Mouse (Mus musculus) heart, embryonic 15.5 days (tissue): ENCODE data around the gene Zc3h7b. TPM values are rescaled to one million over a fixed set of nuclear protein-coding genes. Genes with fewer than 3 reads are reported as not detected.
"Not testable (repeated sequence)": the region's sequence is repeated elsewhere in the genome, so short reads cannot be mapped to it uniquely, and the experiment has no call there.

Source experiments
- ATAC-seq: fragments of 200-750 bp; cut with Nextera tagmentation; replicated peaks from 2 replicates; pipeline ENCODE4 v1.8.0; 2017; ENCODE audit warnings: low read depth, moderate TSS enrichment; ENCODE audit not compliant: insufficient number of reproducible peaks, insufficient read depth, low FRiP score
- H3K27ac ChIP-seq: fragments of 300-500 bp; sonication (generic); 2 replicates; pipeline ENCODE4 v1.5.1; 2015; ENCODE audit warnings: mild to moderate bottlenecking, inconsistent platforms
- H3K27me3 ChIP-seq: fragments of 300-500 bp; sonication (generic); 2 replicates; pipeline ENCODE4 v1.6.1; 2015; ENCODE audit warnings: inconsistent platforms
- H3K36me3 ChIP-seq: fragments of 300-500 bp; sonication (generic); 2 replicates; pipeline ENCODE4 v1.6.1; 2015; ENCODE audit warnings: mild to moderate bottlenecking, inconsistent platforms
- H3K4me1 ChIP-seq: fragments of 300-500 bp; sonication (generic); replicated peaks from 2 replicates; pipeline ENCODE4 v1.6.1; 2015; ENCODE audit warnings: inconsistent platforms
- H3K4me2 ChIP-seq: fragments of 300-500 bp; sonication (generic); 2 replicates; pipeline ENCODE4 v1.6.1; 2015; ENCODE audit warnings: inconsistent platforms, mild to moderate bottlenecking, moderate library complexity
- H3K4me3 ChIP-seq: fragments of 300-500 bp; sonication (generic); 2 replicates; pipeline ENCODE4 v1.5.1; 2015; ENCODE audit warnings: mild to moderate bottlenecking, inconsistent platforms
- H3K9ac ChIP-seq: fragments of 300-500 bp; sonication (generic); 2 replicates; pipeline ENCODE4 v1.6.1; 2015; ENCODE audit warnings: mild to moderate bottlenecking, inconsistent platforms
- H3K9me3 ChIP-seq: fragments of 300-500 bp; sonication (generic); replicated peaks from 2 replicates; pipeline ENCODE4 v1.6.1; 2016; ENCODE audit warnings: inconsistent platforms
- WGBS: fragments of 180-500 bp; shearing (Covaris S2); methylation state at CpG from one replicate; pipeline ENCODE4 v1.1.7; 2015; ENCODE audit warnings: mixed read lengths; 5-methylcytosine and 5-hydroxymethylcytosine counted together
- polyA plus RNA-seq: library from polyadenylated mRNA; unstranded; fragments of >200 nt; fragmentation: Nextera tagmentation; extraction: Ambion mirVana; gene quantifications from 2 replicates; pipeline ENCODE4 v1.2.1, GENCODE M21; 2015

Gene Zc3h7b
- 18.2 and 22.8 TPM in 2 replicates for polyA plus RNA-seq

DNA sequence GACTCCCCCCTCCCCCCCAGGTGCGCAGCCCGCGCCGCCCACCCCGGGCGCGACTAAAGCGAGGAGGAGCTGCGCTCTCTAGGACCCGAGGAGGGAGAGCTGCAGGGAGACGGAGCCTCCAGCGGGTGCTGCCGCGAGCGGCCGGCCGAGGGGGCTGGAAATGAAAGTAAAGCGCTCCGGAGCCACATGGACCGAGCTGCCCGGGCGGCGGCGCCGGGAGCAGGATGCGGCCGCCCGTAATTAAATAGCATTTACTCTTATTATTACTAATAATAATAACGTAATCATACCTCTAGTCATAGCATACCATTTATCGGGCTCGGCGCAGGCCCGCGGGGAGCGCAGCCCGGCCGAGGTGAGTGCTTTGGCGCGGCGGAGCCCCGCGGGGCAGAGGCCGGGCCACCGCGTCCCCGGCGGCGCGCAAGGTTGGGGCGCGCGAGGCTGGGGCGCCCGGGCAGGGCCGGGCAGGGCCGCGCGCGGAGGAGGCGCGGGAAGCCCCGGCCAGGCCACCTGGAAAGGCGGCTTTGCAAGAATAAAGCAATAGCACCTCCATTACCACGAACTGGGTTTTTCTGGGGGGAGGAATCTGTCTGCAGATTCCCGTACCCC is at the start of gene Zc3h7b, which contains the start of gene Rangap1:
Gene Zc3h7b (plus strand): TSS at position 66 of the 609 bp plus-strand sequence.
Gene Rangap1 (minus strand): TSS at position 539 of the 609 bp plus-strand sequence.
- WGBS, result under 1% methylated on average over 63 of the region's 65 CpGs
- H3K27ac ChIP-seq, result peak within 1 kb of the TSS; percentile 93
- H3K4me1 ChIP-seq, result peaks cover 21% of the 10 kb centered on the region
- no peaks in the 10 kb centered on the region for H3K27me3 ChIP-seq
- peak within 1 kb of the TSS; percentile 98 for H3K4me3 ChIP-seq
- ATAC-seq, result peak; percentile 89
- peak within 1 kb of the TSS; percentile 95 for H3K9ac ChIP-seq
- H3K4me2 ChIP-seq, result peak within 1 kb of the TSS; percentile 84
- H3K36me3 ChIP-seq, result no peaks in the 10 kb centered on the region
- H3K9me3 ChIP-seq, result no peaks in the 10 kb centered on the region

- Histone ChIP-seq H3K27me3 (peaks cover 49% of the 10 kb centered on the region), H3K27ac (no peak within 1 kb of the TSS), H3K9ac (no peak within 1 kb of the TSS), H3K9me3 (no peaks in the 10 kb centered on the region), H3K36me3 (no peaks in the 10 kb centered on the region), H3K4me3 (no peak within 1 kb of the TSS), H3K4me1 (peaks cover 18% of the 10 kb centered on the region), H3K4me2 (no peak within 1 kb of the TSS)
- 67% methylated on average over 7 of the region's 7 CpGs for WGBS
- no peak for ATAC-seq
These were observed 47.7 kb upstream of the Zc3h7b start, which contains the start of gene Chadl for GRCm38 (mm10) chr15:81697175-81697574. Gene Chadl (minus strand): TSS chr15:81697287.

DNA sequence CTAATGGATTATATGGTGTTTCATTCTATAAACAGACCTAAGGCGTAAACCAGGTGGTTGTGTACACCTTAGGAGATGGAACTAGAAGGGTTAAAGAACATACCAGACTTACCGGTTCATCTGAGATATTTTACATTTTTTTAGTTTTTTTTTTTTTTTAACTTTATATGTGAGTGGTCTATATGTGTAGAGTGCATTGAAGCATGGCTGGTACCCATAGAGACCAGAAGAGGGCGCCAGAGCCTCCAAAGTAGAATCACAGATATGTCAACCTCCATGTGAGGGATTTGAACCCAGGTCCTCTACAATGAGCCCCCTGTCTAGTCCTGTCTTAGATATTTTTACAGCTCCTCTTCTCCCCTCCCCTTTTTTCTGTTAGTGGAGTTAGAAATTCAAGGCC is 47.0 kb upstream of the Zc3h7b start:
- ATAC-seq, result no peak
- Histone ChIP-seq H3K9ac (no peak overlapping the region), H3K4me1 (peaks cover 18% of the 10 kb centered on the region), H3K36me3 (no peaks in the 10 kb centered on the region), H3K27me3 (peaks cover 42% of the 10 kb centered on the region), H3K27ac (no peak overlapping the region), H3K4me2 (no peak overlapping the region), H3K9me3 (no peaks in the 10 kb centered on the region), H3K4me3 (no peak overlapping the region)
- WGBS, result 45% methylated on average over 3 of the region's 3 CpGs

GRCm38 (mm10) chr15:81698532-81698931 is 46.3 kb upstream of the Zc3h7b start:
- no peak for ATAC-seq
- WGBS, result 65% methylated on average over 2 of the region's 2 CpGs
- no peak overlapping the region for H3K4me2 ChIP-seq
- peaks cover 14% of the 10 kb centered on the region for H3K4me1 ChIP-seq
- H3K27me3 ChIP-seq, result peaks cover 35% of the 10 kb centered on the region
- H3K9ac ChIP-seq, result no peak overlapping the region
- H3K4me3 ChIP-seq, result no peak overlapping the region
- H3K36me3 ChIP-seq, result no peaks in the 10 kb centered on the region; the same call in 1 of the 2 replicates
- no peaks in the 10 kb centered on the region for H3K9me3 ChIP-seq
- no peak overlapping the region for H3K27ac ChIP-seq

DNA sequence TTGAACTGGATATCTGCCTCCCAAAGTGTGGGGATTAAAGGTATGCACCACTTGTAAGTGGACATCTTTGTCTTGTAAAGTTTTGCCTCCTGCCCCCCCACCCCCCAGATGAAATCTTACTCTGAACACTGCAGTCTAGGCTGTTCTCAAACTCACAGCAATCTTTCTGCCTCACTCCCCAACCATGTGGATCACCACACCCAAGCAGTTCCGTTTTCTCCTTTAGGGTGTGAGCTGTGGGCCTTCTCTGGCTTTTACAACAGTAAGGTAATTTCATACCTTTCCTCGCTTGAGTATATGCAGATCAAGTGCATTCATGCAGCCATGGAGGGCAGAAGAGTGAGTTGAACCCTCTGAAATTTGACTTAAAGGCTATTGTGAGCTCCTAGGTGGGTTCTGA is 44.7 kb upstream of the Zc3h7b start:
- Histone ChIP-seq H3K4me2 (no peak overlapping the region), H3K4me1 (no peaks in the 10 kb centered on the region), H3K9me3 (no peaks in the 10 kb centered on the region), H3K9ac (no peak overlapping the region), H3K36me3 (peaks cover 14% of the 10 kb centered on the region), H3K4me3 (no peak overlapping the region), H3K27ac (no peak overlapping the region), H3K27me3 (peaks cover 23% of the 10 kb centered on the region)
- no peak for ATAC-seq
- 63% methylated on average over 2 of the region's 2 CpGs for WGBS

GRCm38 (mm10) chr15:81700601-81701000 is 44.3 kb upstream of the Zc3h7b start:
- 51% methylated on average over 8 of the region's 8 CpGs for WGBS
- H3K4me3 ChIP-seq, result no peak overlapping the region
- ATAC-seq, result no peak
- H3K27me3 ChIP-seq, result peaks cover 19% of the 10 kb centered on the region
- no peaks in the 10 kb centered on the region for H3K4me1 ChIP-seq
- no peak overlapping the region for H3K9ac ChIP-seq
- no peak overlapping the region for H3K27ac ChIP-seq
- no peaks in the 10 kb centered on the region for H3K9me3 ChIP-seq
- H3K4me2 ChIP-seq, result no peak overlapping the region
- H3K36me3 ChIP-seq, result peaks cover 19% of the 10 kb centered on the region

DNA sequence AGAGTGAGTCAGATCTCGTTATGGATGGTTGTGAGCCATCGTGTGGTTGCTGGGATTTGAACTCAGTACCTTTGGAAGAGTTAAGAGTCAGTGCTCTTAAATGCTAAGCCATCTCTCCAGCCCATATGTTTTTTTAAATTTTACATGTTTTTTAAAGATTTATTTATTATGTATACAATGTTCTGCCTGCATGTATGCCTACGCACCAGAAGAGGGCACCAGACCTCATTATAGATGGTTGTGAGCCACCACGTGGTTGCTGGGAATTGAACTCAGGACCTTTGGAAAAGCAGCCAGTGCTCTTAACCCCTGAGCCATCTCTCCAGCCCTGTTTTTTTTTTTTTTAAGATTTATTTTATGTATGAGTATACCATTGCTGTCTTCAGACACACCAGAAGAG is 43.5 kb upstream of the Zc3h7b start:
- not testable (repeated sequence) for H3K4me1 ChIP-seq, H3K4me2 ChIP-seq, ATAC-seq, H3K4me3 ChIP-seq, H3K9ac ChIP-seq, H3K27ac ChIP-seq, H3K9me3 ChIP-seq
- Histone ChIP-seq H3K27me3 (peaks cover 11% of the 10 kb centered on the region), H3K36me3 (peaks cover 26% of the 10 kb centered on the region)
- 76% methylated on average over 4 of the region's 4 CpGs for WGBS

- no peak for ATAC-seq
- Histone ChIP-seq H3K27ac (no peak overlapping the region), H3K4me3 (no peak overlapping the region), H3K9me3 (no peaks in the 10 kb centered on the region), H3K27me3 (no peaks in the 10 kb centered on the region), H3K9ac (no peak overlapping the region), H3K4me1 (no peaks in the 10 kb centered on the region), H3K4me2 (no peak overlapping the region), H3K36me3 (peaks cover 34% of the 10 kb centered on the region)
- 90% methylated on average over 13 of the region's 13 CpGs for WGBS
These were observed 42.4 kb upstream of the Zc3h7b start for GRCm38 (mm10) chr15:81702306-81703093.

GRCm38 (mm10) chr15:81703094-81703489 is 41.8 kb upstream of the Zc3h7b start:
- Histone ChIP-seq H3K9me3 (no peaks in the 10 kb centered on the region), H3K4me1 (no peaks in the 10 kb centered on the region), H3K27ac (no peak overlapping the region), H3K27me3 (no peaks in the 10 kb centered on the region), H3K4me2 (no peak overlapping the region), H3K36me3 (peaks cover 40% of the 10 kb centered on the region), H3K9ac (no peak overlapping the region), H3K4me3 (no peak overlapping the region)
- ATAC-seq, result no peak
- WGBS, result 71% methylated on average over 3 of the region's 3 CpGs

- no peak overlapping the region for H3K9ac ChIP-seq
- H3K27ac ChIP-seq, result no peak overlapping the region
- no peaks in the 10 kb centered on the region for H3K4me1 ChIP-seq
- H3K36me3 ChIP-seq, result peaks cover 82% of the 10 kb centered on the region
- no peaks in the 10 kb centered on the region for H3K27me3 ChIP-seq
- WGBS, result 94% methylated on average over 11 of the region's 11 CpGs
- no peak overlapping the region for H3K4me2 ChIP-seq
- no peaks in the 10 kb centered on the region for H3K9me3 ChIP-seq
- H3K4me3 ChIP-seq, result no peak overlapping the region
- ATAC-seq, result no peak
These were observed 35.9 kb upstream of the Zc3h7b start for GRCm38 (mm10) chr15:81708991-81709390.

- no peaks in the 10 kb centered on the region for H3K9me3 ChIP-seq
- H3K27me3 ChIP-seq, result no peaks in the 10 kb centered on the region
- H3K9ac ChIP-seq, result no peak overlapping the region
- H3K4me3 ChIP-seq, result no peak overlapping the region
- WGBS, result 96% methylated on average over 1 of the region's 1 CpGs
- H3K4me2 ChIP-seq, result no peak overlapping the region
- no peaks in the 10 kb centered on the region for H3K4me1 ChIP-seq
- H3K27ac ChIP-seq, result no peak overlapping the region
- ATAC-seq, result no peak
- H3K36me3 ChIP-seq, result peaks cover 76% of the 10 kb centered on the region
These were observed 35.2 kb upstream of the Zc3h7b start for GRCm38 (mm10) chr15:81709686-81710085.
